Mouse (Mus musculus) cerebellum, postnatal 10 days (tissue): ENCODE measurements around the gene Stard13.

Experiments
- DNase-seq, 2 experiments: peaks; one replicate each; pipeline ENCODE4 v3.0.0; 2021; ENCODE audit warnings: mixed read lengths in 2 of 2

Stard13 gene

GRCm38 (mm10) chr5:151018450-151018849, 215.2 kb downstream of the Stard13 start:
- DNase-seq, result no peak

DNA sequence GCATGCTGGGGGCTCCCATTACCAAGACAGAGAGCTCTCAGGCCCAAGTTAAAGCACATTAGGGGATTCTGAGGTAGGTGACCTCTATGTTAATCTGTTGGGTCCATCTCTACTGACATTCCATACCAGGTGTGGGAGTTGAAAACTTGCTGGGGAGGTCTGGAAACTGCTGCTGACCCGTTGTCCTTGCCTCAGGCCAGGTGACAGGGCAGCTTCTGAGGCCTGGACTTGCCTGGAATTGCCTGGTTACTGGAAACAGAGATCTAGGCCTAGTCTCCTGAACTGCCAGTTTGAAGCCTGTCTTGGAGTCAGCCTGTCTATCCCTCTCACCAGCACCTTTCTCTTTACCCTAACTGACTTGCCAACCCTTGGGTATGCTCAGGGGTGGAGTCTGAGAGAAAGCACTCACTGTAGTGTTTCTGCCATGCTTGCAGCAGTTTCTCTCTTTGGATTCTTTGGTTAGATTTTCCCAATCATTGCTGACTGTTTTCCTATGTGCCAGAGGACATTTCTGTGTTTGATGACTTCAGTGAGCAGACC, 229.3 kb downstream of the Stard13 start:
- DNase-seq, result no peak

DNA sequence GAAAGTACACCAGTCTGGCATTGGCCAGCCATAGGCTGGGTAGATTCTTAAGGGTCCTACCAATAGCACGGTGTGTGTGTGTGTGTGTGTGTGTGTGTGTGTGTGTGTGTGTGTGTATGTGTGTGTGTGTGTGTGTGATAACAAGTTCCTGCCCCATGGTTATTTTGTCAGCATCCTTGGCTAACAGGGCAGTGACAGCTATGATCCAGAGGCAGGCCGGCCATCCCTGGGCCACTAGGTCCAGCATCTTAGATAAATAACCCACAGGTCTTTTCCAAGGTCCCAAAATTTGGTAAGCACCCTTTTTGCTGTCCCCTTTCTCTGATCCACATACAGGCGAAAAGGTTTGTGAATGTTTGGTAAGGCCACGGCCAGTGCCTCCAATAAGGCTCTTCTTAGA, 231.6 kb downstream of the Stard13 start:
- no peak for DNase-seq

GRCm38 (mm10) chr5:151001111-151001510, 232.5 kb downstream of the Stard13 start:
- DNase-seq, result no peak

- no peak for DNase-seq
Observed at GRCm38 (mm10) chr5:150996586-150996985, 237.1 kb downstream of the Stard13 start.

- DNase-seq, result no peak
Observed at GRCm38 (mm10) chr5:150994096-150994495, 239.5 kb downstream of the Stard13 start.
